Mouse (Mus musculus) naive thymus-derived CD4-positive, alpha-beta T cell, adult 2 months (primary cell): ENCODE measurements at regions not wholly inside any gene's neighbourhood (a gene's known extent, or its start where the extent isn't known, plus 50 kb on each side); places are given as distances from the start of the nearest gene placed in this dataset.

Experiments used
- DNase-seq: peaks from one replicate; pipeline ENCODE4 v3.0.0-alpha.2; 2011; ENCODE audit warnings: low read depth

GRCm38 (mm10) chrX:163812431-163812830, 51.3 kb upstream of the Rnf138rt1 start:
- no peak for DNase-seq

- DNase-seq, result no peak
These were observed 53.7 kb upstream of the Rnf138rt1 start for GRCm38 (mm10) chrX:163814806-163815205.

- no peak for DNase-seq
These were observed 61.2 kb upstream of the Rnf138rt1 start for GRCm38 (mm10) chrX:163822298-163822697.

- peak; percentile 37 for DNase-seq
These were observed 66.3 kb upstream of the Rnf138rt1 start for GRCm38 (mm10) chrX:163827461-163827860.

- no peak for DNase-seq
These were observed 63.4 kb upstream of the Ap1s2 start for GRCm38 (mm10) chrX:163845408-163845807.

GRCm38 (mm10) chrX:163846890-163847289, 61.9 kb upstream of the Ap1s2 start:
- no peak for DNase-seq

GRCm38 (mm10) chrX:163847651-163848050, 61.2 kb upstream of the Ap1s2 start:
- DNase-seq, result no peak

- no peak for DNase-seq
These were observed 60.2 kb upstream of the Ap1s2 start for GRCm38 (mm10) chrX:163848510-163849199.

GRCm38 (mm10) chrX:163850915-163851599, 57.8 kb upstream of the Ap1s2 start:
- DNase-seq, result no peak

GRCm38 (mm10) chrX:163858494-163858893, 50.3 kb upstream of the Ap1s2 start:
- DNase-seq, result no peak
